Mouse (Mus musculus): ENCODE results near the gene Myo1f. TPM values are rescaled to one million over a fixed set of nuclear protein-coding genes. Genes with fewer than 3 reads are reported as not detected.

Myo1f gene
- total RNA-seq (2021), result 1 to 10 TPM; 2.2 to 2.8 TPM

GRCm38 (mm10) chr17:33555223-33555855 lies at the start of gene Myo1f:
Gene Myo1f, plus strand, starts transcription at chr17:33555707.
- intact Hi-C loops (cut with DNase I), result no loop called here
- DNase-seq, result peak; percentile 35 to 43

GRCm38 (mm10) chr17:33508386-33508785 lies 47.1 kb upstream of the Myo1f start:
- DNase-seq, result no peak
- intact Hi-C loops (cut with DNase I), result no loop called here

GRCm38 (mm10) chr17:33510172-33510571 lies 45.3 kb upstream of the Myo1f start:
- intact Hi-C loops (cut with DNase I), result no loop called here
- no peak for DNase-seq

GRCm38 (mm10) chr17:33512441-33513415 lies 42.8 kb upstream of the Myo1f start:
- intact Hi-C loops (cut with DNase I), result no loop called here
- no peak for DNase-seq

- intact Hi-C loops (cut with DNase I), result no loop called here
- DNase-seq, result no peak
Observed at GRCm38 (mm10) chr17:33513874-33514273, 41.6 kb upstream of the Myo1f start.

- intact Hi-C loops (cut with DNase I), result no loop called here
- DNase-seq, result no peak
Observed at GRCm38 (mm10) chr17:33520366-33520765, 35.1 kb upstream of the Myo1f start.

- intact Hi-C loops (cut with DNase I), result no loop called here
- DNase-seq, result peak; percentile 18 to 29
Observed at GRCm38 (mm10) chr17:33523431-33523917, 32.0 kb upstream of the Myo1f start.

- intact Hi-C loops (cut with DNase I), result no loop called here
- peak; percentile 83 for DNase-seq
Observed at GRCm38 (mm10) chr17:33523918-33524755, 31.4 kb upstream of the Myo1f start, which contains the start of gene Adamts10. Gene Adamts10, plus strand, starts transcription at chr17:33524204.

- peak; percentile 41 to 52 for DNase-seq
- intact Hi-C loops (cut with DNase I), result no loop called here
Observed at GRCm38 (mm10) chr17:33524806-33525373, 30.6 kb upstream of the Myo1f start.

- intact Hi-C loops (cut with DNase I), result loop anchor here (2.0 kb wide), 1 partner anchor 24 kb away; no protein-coding TSS in a partner anchor
Observed at GRCm38 (mm10) chr17:33526506-33526905, 29.0 kb upstream of the Myo1f start.

GRCm38 (mm10) chr17:33539106-33539675 lies 16.3 kb upstream of the Myo1f start:
- intact Hi-C loops (cut with DNase I), result no loop called here
- DNase-seq, result peak; percentile 49 to 64

More at GRCm38 (mm10) chr17:33526506-33526905, 29.0 kb upstream of the Myo1f start:
- peak; percentile 34 to 46 for DNase-seq

GRCm38 (mm10) chr17:33539878-33540277 lies 15.6 kb upstream of the Myo1f start:
- DNase-seq, result no peak
- intact Hi-C loops (cut with DNase I), result no loop called here

- intact Hi-C loops (cut with DNase I), result no loop called here
Observed at GRCm38 (mm10) chr17:33549212-33549611, 6.3 kb upstream of the Myo1f start.

GRCm38 (mm10) chr17:33550388-33550787 lies 5.1 kb upstream of the Myo1f start:
- DNase-seq, result no peak
- intact Hi-C loops (cut with DNase I), result no loop called here

More at GRCm38 (mm10) chr17:33549212-33549611, 6.3 kb upstream of the Myo1f start:
- no peak for DNase-seq

- intact Hi-C loops (cut with DNase I), result no loop called here
- no peak for DNase-seq
Observed at GRCm38 (mm10) chr17:33552113-33552512, 3.4 kb upstream of the Myo1f start.

- intact Hi-C loops (cut with DNase I), result no loop called here
- peak; percentile 19 to 30 for DNase-seq
Observed at GRCm38 (mm10) chr17:33552964-33553363, 2.5 kb upstream of the Myo1f start.

GRCm38 (mm10) chr17:33554536-33554935 lies 971 bp upstream of the Myo1f start:
- no peak for DNase-seq
- intact Hi-C loops (cut with DNase I), result no loop called here

GRCm38 (mm10) chr17:33557922-33558321 lies 2.4 kb downstream of the Myo1f start:
- intact Hi-C loops (cut with DNase I), result no loop called here
- DNase-seq, result no peak

GRCm38 (mm10) chr17:33563527-33564076 lies 8.1 kb downstream of the Myo1f start:
- intact Hi-C loops (cut with DNase I), result no loop called here
- DNase-seq, result no peak
